Mouse (Mus musculus) cortical plate, adult 2 months (tissue): ENCODE data around the gene Clic4. TPM values are rescaled to one million over a fixed set of nuclear protein-coding genes. Genes with fewer than 3 reads are reported as not detected.
"Not testable (repeated sequence)": the region's sequence is repeated elsewhere in the genome, so short reads cannot be mapped to it uniquely, and the experiment has no call there.

Source experiments
- H3K27ac ChIP-seq: fragments of 200-500 bp; 2 replicates; pipeline ENCODE4 v1.5.1; 2012; ENCODE audit warnings: low read length, control low read depth, inconsistent platforms; ENCODE audit not compliant: insufficient read depth
- H3K4me1 ChIP-seq: fragments of 200-500 bp; 2 replicates; pipeline ENCODE4 v1.6.1; 2011; ENCODE audit warnings: low read length; ENCODE audit not compliant: control insufficient read depth, insufficient read depth
- H3K4me3 ChIP-seq: fragments of 200-500 bp; 2 replicates; pipeline ENCODE4 v1.5.1; 2011; ENCODE audit warnings: mild to moderate bottlenecking, low read length, control low read depth; ENCODE audit not compliant: insufficient read depth
- CTCF ChIP-seq: fragments of 200-500 bp; IDR thresholded peaks from 2 replicates; pipeline ENCODE4 v1.5.1; 2011; ENCODE audit warnings: mild to moderate bottlenecking, control low read depth, low read length; ENCODE audit not compliant: insufficient read depth; ENCODE audit errors: extremely low read depth
- POLR2A ChIP-seq: fragments of 200-500 bp; IDR thresholded peaks from 2 replicates; pipeline ENCODE4 v1.6.1; 2011; ENCODE audit warnings: mild to moderate bottlenecking, low read length, control low read depth; ENCODE audit not compliant: insufficient read depth; ENCODE audit errors: extremely low read depth
- polyA plus RNA-seq: library from polyadenylated mRNA; depleted of rRNA; stranded (reverse); fragments of >200 nt; gene quantifications from 2 replicates; pipeline ENCODE4 v1.2.3, GENCODE M21; 2012

Gene Clic4
- polyA plus RNA-seq, 1 experiment, result 65.8 TPM

GRCm38 (mm10) chr4:135283875-135284274 lies 11.3 kb upstream of the Clic4 start:
- Histone ChIP-seq H3K4me1 (no peaks in the 10 kb centered on the region), H3K27ac (no peak overlapping the region), H3K4me3 (no peak overlapping the region)
- TF ChIP-seq POLR2A (no peak), CTCF (no peak)

GRCm38 (mm10) chr4:135283417-135283816 lies 10.8 kb upstream of the Clic4 start:
- no peak for TF ChIP-seq POLR2A
- no peak for TF ChIP-seq CTCF
- Histone ChIP-seq H3K4me3 (no peak overlapping the region), H3K4me1 (no peaks in the 10 kb centered on the region), H3K27ac (no peak overlapping the region)

- H3K4me3 ChIP-seq, result no peak overlapping the region
- H3K4me1 ChIP-seq, result no peaks in the 10 kb centered on the region
- H3K27ac ChIP-seq, result no peak overlapping the region
- TF ChIP-seq CTCF (no peak), POLR2A (no peak)
Observed at GRCm38 (mm10) chr4:135282651-135283290, 10.2 kb upstream of the Clic4 start.

GRCm38 (mm10) chr4:135280016-135280415 lies 7.4 kb upstream of the Clic4 start:
- H3K4me1 ChIP-seq, H3K4me3 ChIP-seq, H3K27ac ChIP-seq: not testable (repeated sequence)

- H3K4me1 ChIP-seq, result no peaks in the 10 kb centered on the region
- H3K27ac ChIP-seq, result no peak overlapping the region
- no peak overlapping the region for H3K4me3 ChIP-seq
- TF ChIP-seq CTCF (no peak), POLR2A (no peak)
Observed at GRCm38 (mm10) chr4:135276681-135277379, 4.2 kb upstream of the Clic4 start.

GRCm38 (mm10) chr4:135274761-135275160 lies 2.1 kb upstream of the Clic4 start:
- Histone ChIP-seq H3K4me1 (no peaks in the 10 kb centered on the region), H3K27ac (no peak overlapping the region), H3K4me3 (no peak overlapping the region)
- no peak for TF ChIP-seq CTCF
- no peak for TF ChIP-seq POLR2A

- H3K4me1 ChIP-seq, result no peaks in the 10 kb centered on the region
- H3K4me3 ChIP-seq, result peak overlapping the region; percentile 14; the same call in 1 of the 2 replicates
- peak overlapping the region; percentile 55 for H3K27ac ChIP-seq
- TF ChIP-seq POLR2A (no peak), CTCF (no peak)
Observed at GRCm38 (mm10) chr4:135273307-135273682, 681 bp upstream of the Clic4 start.

GRCm38 (mm10) chr4:135271881-135272616 lies 565 bp downstream of the Clic4 start:
- no peaks in the 10 kb centered on the region for H3K4me1 ChIP-seq
- TF ChIP-seq CTCF, result no peak
- no peak for TF ChIP-seq POLR2A
- H3K4me3 ChIP-seq, result peak overlapping the region; percentile 46
- 0 out of 2 replicates have a peak overlapping the region, but pooled peaks have one; percentile 46 for H3K27ac ChIP-seq

GRCm38 (mm10) chr4:135271419-135271828 lies 1.2 kb downstream of the Clic4 start:
- no peaks in the 10 kb centered on the region for H3K4me1 ChIP-seq
- TF ChIP-seq POLR2A, result no peak
- TF ChIP-seq CTCF, result no peak

GRCm38 (mm10) chr4:135270476-135270875 lies 2.1 kb downstream of the Clic4 start:
- Histone ChIP-seq H3K4me1 (no peaks in the 10 kb centered on the region), H3K27ac (no peak overlapping the region), H3K4me3 (no peak overlapping the region)
- TF ChIP-seq POLR2A (no peak), CTCF (no peak)

More at GRCm38 (mm10) chr4:135271419-135271828, 1.2 kb downstream of the Clic4 start:
- Histone ChIP-seq H3K4me3 (peak overlapping the region; percentile 46), H3K27ac (no peak overlapping the region)
